33 mouse cellular contexts compared by ENCODE assay signal in genomic region chr5:136989801-136990200, GRCm38 (mm10). TPM values are rescaled to one million over a fixed set of nuclear protein-coding genes. Genes with fewer than 3 reads are reported as not detected.
"Had no signal": no experiment of that assay in that cellular context is flagged by ENCODE, and none has a peak within 500 bp of the region (broad histone marks: within the 10 kb centered on the region; RNA-seq: fewer than 3 reads in every experiment).

No protein-coding gene starts in this region.

- H3K4me3 ChIP-seq: heart, embryonic 10.5 days; heart, embryonic 12.5 days; hindbrain, embryonic 13.5 days; hindbrain, embryonic 15.5 days; kidney, embryonic 15.5 days; left cerebral cortex, adult 2 months; limb, embryonic 13.5 days; limb, embryonic 15.5 days; liver, embryonic 12.5 days had no signal

- H3K27ac ChIP-seq: heart, embryonic 10.5 days; hindbrain, embryonic 13.5 days; hindbrain, embryonic 15.5 days; hindbrain, postnatal 0 days; kidney, embryonic 15.5 days; kidney, postnatal 0 days; left cerebral cortex, adult 2 months; limb, embryonic 13.5 days; limb, embryonic 15.5 days; liver, embryonic 12.5 days; liver, embryonic 14.5 days had no signal

- H3K27me3 ChIP-seq: heart, embryonic 12.5 days; hindbrain, embryonic 13.5 days; hindbrain, embryonic 15.5 days; kidney, embryonic 15.5 days; limb, embryonic 13.5 days; limb, embryonic 15.5 days; liver, embryonic 12.5 days had no signal

- DNase-seq: gastrocnemius, postnatal 14 days; gastrocnemius, postnatal 36 days; heart, adult 18-20 months; heart, postnatal 10 days; kidney, adult 11 months; kidney, adult 2 months; kidney, adult 9 months; kidney, postnatal 14 days; kidney, postnatal 36 days; layer of hippocampus, adult 9-11 months; layer of hippocampus, postnatal 36 days; lung, adult 18-20 months had no signal

RNA-seq across cellular contexts. Expression of gene Cldn15, which starts 23.4 kb away (rescaled TPM):
- total RNA-seq: hindbrain, postnatal 0 days; left cerebral cortex, postnatal 36 days had no signal

RNA-seq across cellular contexts. Expression of gene Vgf, which starts 36.4 kb away (rescaled TPM):
- total RNA-seq: gastrocnemius, adult 18-20 months; gastrocnemius, postnatal 14 days; gastrocnemius, postnatal 36 days; heart, adult 18-20 months; heart, adult 8-10 months; heart, postnatal 10 days; heart, postnatal 25 days; liver, adult 2 months had no signal
- polyA plus RNA-seq: gonadal fat pad, adult 2 months; heart, embryonic 10.5 days; heart, embryonic 12.5 days; heart, embryonic 14.5 days; heart, embryonic 16.5 days; limb, embryonic 11.5 days; liver, adult 2 months; liver, embryonic 12.5 days had no signal
